Mouse (Mus musculus): ENCODE measurements at regions not wholly inside any gene's neighbourhood (a gene's known extent, or its start where the extent isn't known, plus 50 kb on each side); places are given as distances from the start of the nearest gene placed in this dataset.

- H3K36me3 ChIP-seq (ENCODE audit: control insufficient read depth, insufficient read depth, low read length) = no peaks in the 10 kb centered on the region
- no peaks in the 10 kb centered on the region for H3K27me3 ChIP-seq (replicated peaks; ENCODE audit: control insufficient read depth, insufficient read depth, low read length)
- DNase-seq (ENCODE audit: low spot score) (no peak), ATAC-seq (no peak)
- no peaks in the 10 kb centered on the region for H3K9me3 ChIP-seq (replicated peaks; ENCODE audit: control insufficient read depth, low read length)
- H3K4me1 ChIP-seq (ENCODE audit: control insufficient read depth, insufficient read depth, low read length) = no peaks in the 10 kb centered on the region
- H3K4me2 ChIP-seq (ENCODE audit: low read length) = no peak overlapping the region
- WGBS = 91% methylated on average over 7 of the region's 7 CpGs
- H3K9ac ChIP-seq (ENCODE audit: low read length) = no peak overlapping the region
- H3K27ac ChIP-seq (ENCODE audit: low read depth, low read length) = no peak overlapping the region
- no peak overlapping the region for H3K4me3 ChIP-seq (ENCODE audit: low read depth, low read length)
Observed at GRCm38 (mm10) chr10:70763206-70763605, 107.4 kb upstream of the Phyhipl start.

GRCm38 (mm10) chr10:70759686-70760085, 103.9 kb upstream of the Phyhipl start:
- Histone ChIP-seq H3K9me3 (replicated peaks; ENCODE audit: control insufficient read depth, low read length) (no peaks in the 10 kb centered on the region), H3K27ac (ENCODE audit: low read depth, low read length) (no peak overlapping the region), H3K36me3 (ENCODE audit: control insufficient read depth, insufficient read depth, low read length) (no peaks in the 10 kb centered on the region), H3K4me2 (ENCODE audit: low read length) (no peak overlapping the region), H3K27me3 (replicated peaks; ENCODE audit: control insufficient read depth, insufficient read depth, low read length) (no peaks in the 10 kb centered on the region), H3K9ac (ENCODE audit: low read length) (no peak overlapping the region), H3K4me3 (ENCODE audit: low read depth, low read length) (no peak overlapping the region), H3K4me1 (ENCODE audit: control insufficient read depth, insufficient read depth, low read length) (no peaks in the 10 kb centered on the region)
- WGBS = 88% methylated on average over 7 of the region's 7 CpGs
- DNase-seq (ENCODE audit: low spot score) (no peak), ATAC-seq (no peak)

GRCm38 (mm10) chr10:70751771-70752170, 96.0 kb upstream of the Phyhipl start:
- no peak overlapping the region for H3K4me2 ChIP-seq (ENCODE audit: low read length)
- H3K27ac ChIP-seq (ENCODE audit: low read depth, low read length) = no peak overlapping the region
- H3K4me3 ChIP-seq (ENCODE audit: low read depth, low read length) = no peak overlapping the region
- peak; percentile 7 for DNase-seq (ENCODE audit: low spot score)
- no peaks in the 10 kb centered on the region for H3K36me3 ChIP-seq (ENCODE audit: control insufficient read depth, insufficient read depth, low read length)
- H3K4me1 ChIP-seq (ENCODE audit: control insufficient read depth, insufficient read depth, low read length) = no peaks in the 10 kb centered on the region
- H3K9ac ChIP-seq (ENCODE audit: low read length) = no peak overlapping the region
- no peaks in the 10 kb centered on the region for H3K9me3 ChIP-seq (replicated peaks; ENCODE audit: control insufficient read depth, low read length)
- no peaks in the 10 kb centered on the region for H3K27me3 ChIP-seq (replicated peaks; ENCODE audit: control insufficient read depth, insufficient read depth, low read length)
- 48% methylated on average over 8 of the region's 8 CpGs for WGBS
- ATAC-seq = no peak

GRCm38 (mm10) chr10:70750356-70751145, 94.8 kb upstream of the Phyhipl start:
- DNase-seq (ENCODE audit: low spot score) = no peak
- no peaks in the 10 kb centered on the region for H3K27me3 ChIP-seq (replicated peaks; ENCODE audit: control insufficient read depth, insufficient read depth, low read length)
- H3K27ac ChIP-seq (ENCODE audit: low read depth, low read length) = no peak overlapping the region
- 85% methylated on average over 15 of the region's 15 CpGs for WGBS
- no peak overlapping the region for H3K9ac ChIP-seq (ENCODE audit: low read length)
- ATAC-seq = no peak
- no peak overlapping the region for H3K4me2 ChIP-seq (ENCODE audit: low read length)
- H3K4me1 ChIP-seq (ENCODE audit: control insufficient read depth, insufficient read depth, low read length) = no peaks in the 10 kb centered on the region
- no peak overlapping the region for H3K4me3 ChIP-seq (ENCODE audit: low read depth, low read length)
- H3K36me3 ChIP-seq (ENCODE audit: control insufficient read depth, insufficient read depth, low read length) = no peaks in the 10 kb centered on the region
- H3K9me3 ChIP-seq (replicated peaks; ENCODE audit: control insufficient read depth, low read length) = no peaks in the 10 kb centered on the region

- H3K4me1 ChIP-seq (ENCODE audit: control insufficient read depth, insufficient read depth, low read length) = no peaks in the 10 kb centered on the region
- no peak overlapping the region for H3K9ac ChIP-seq (ENCODE audit: low read length)
- no peaks in the 10 kb centered on the region for H3K36me3 ChIP-seq (ENCODE audit: control insufficient read depth, insufficient read depth, low read length)
- H3K4me3 ChIP-seq (ENCODE audit: low read depth, low read length) = no peak overlapping the region
- no peak for DNase-seq (ENCODE audit: low spot score)
- no peaks in the 10 kb centered on the region for H3K27me3 ChIP-seq (replicated peaks; ENCODE audit: control insufficient read depth, insufficient read depth, low read length)
- WGBS = 86% methylated on average over 4 of the region's 4 CpGs
- H3K4me2 ChIP-seq (ENCODE audit: low read length) = no peak overlapping the region
- ATAC-seq = no peak
- no peak overlapping the region for H3K27ac ChIP-seq (ENCODE audit: low read depth, low read length)
- 0 out of 2 replicates have a peak, but pooled peaks cover 3% of the 10 kb centered on the region for H3K9me3 ChIP-seq (replicated peaks; ENCODE audit: control insufficient read depth, low read length)
Observed at GRCm38 (mm10) chr10:70746612-70747011, 90.8 kb upstream of the Phyhipl start.

GRCm38 (mm10) chr10:70741909-70742308, 86.1 kb upstream of the Phyhipl start:
- H3K9ac ChIP-seq (ENCODE audit: low read length) = no peak overlapping the region
- ATAC-seq = no peak
- H3K4me2 ChIP-seq (ENCODE audit: low read length) = no peak overlapping the region
- no peak overlapping the region for H3K4me3 ChIP-seq (ENCODE audit: low read depth, low read length)
- H3K27ac ChIP-seq (ENCODE audit: low read depth, low read length) = no peak overlapping the region
- H3K27me3 ChIP-seq (replicated peaks; ENCODE audit: control insufficient read depth, insufficient read depth, low read length) = no peaks in the 10 kb centered on the region
- no peak for DNase-seq (ENCODE audit: low spot score)
- H3K4me1 ChIP-seq (ENCODE audit: control insufficient read depth, insufficient read depth, low read length) = no peaks in the 10 kb centered on the region
- H3K36me3 ChIP-seq (ENCODE audit: control insufficient read depth, insufficient read depth, low read length) = no peaks in the 10 kb centered on the region
- 0 out of 2 replicates have a peak, but pooled peaks cover 3% of the 10 kb centered on the region for H3K9me3 ChIP-seq (replicated peaks; ENCODE audit: control insufficient read depth, low read length)

- 68% methylated on average over 4 of the region's 4 CpGs for WGBS
- DNase-seq (ENCODE audit: low spot score) (no peak), ATAC-seq (no peak)
- Histone ChIP-seq H3K27me3 (replicated peaks; ENCODE audit: control insufficient read depth, insufficient read depth, low read length) (no peaks in the 10 kb centered on the region), H3K4me2 (ENCODE audit: low read length) (no peak overlapping the region), H3K27ac (ENCODE audit: low read depth, low read length) (no peak overlapping the region), H3K9me3 (replicated peaks; ENCODE audit: control insufficient read depth, low read length) (0 out of 2 replicates have a peak, but pooled peaks cover 3% of the 10 kb centered on the region), H3K9ac (ENCODE audit: low read length) (no peak overlapping the region), H3K36me3 (ENCODE audit: control insufficient read depth, insufficient read depth, low read length) (no peaks in the 10 kb centered on the region), H3K4me1 (ENCODE audit: control insufficient read depth, insufficient read depth, low read length) (no peaks in the 10 kb centered on the region), H3K4me3 (ENCODE audit: low read depth, low read length) (no peak overlapping the region)
Observed at GRCm38 (mm10) chr10:70740095-70740494, 84.3 kb upstream of the Phyhipl start.

GRCm38 (mm10) chr10:70739348-70739966, 83.7 kb upstream of the Phyhipl start:
- Histone ChIP-seq H3K27ac (ENCODE audit: low read depth, low read length) (no peak overlapping the region), H3K27me3 (replicated peaks; ENCODE audit: control insufficient read depth, insufficient read depth, low read length) (no peaks in the 10 kb centered on the region), H3K4me1 (ENCODE audit: control insufficient read depth, insufficient read depth, low read length) (no peaks in the 10 kb centered on the region), H3K9me3 (replicated peaks; ENCODE audit: control insufficient read depth, low read length) (0 out of 2 replicates have a peak, but pooled peaks cover 3% of the 10 kb centered on the region), H3K4me3 (ENCODE audit: low read depth, low read length) (no peak overlapping the region), H3K9ac (ENCODE audit: low read length) (no peak overlapping the region), H3K4me2 (ENCODE audit: low read length) (no peak overlapping the region), H3K36me3 (ENCODE audit: control insufficient read depth, insufficient read depth, low read length) (no peaks in the 10 kb centered on the region)
- 51% methylated on average over 9 of the region's 9 CpGs for WGBS
- ATAC-seq (no peak), DNase-seq (ENCODE audit: low spot score) (no peak)

GRCm38 (mm10) chr10:70738686-70739085, 82.9 kb upstream of the Phyhipl start:
- ATAC-seq (no peak), DNase-seq (ENCODE audit: low spot score) (no peak)
- no peak overlapping the region for H3K9ac ChIP-seq (ENCODE audit: low read length)
- no peak overlapping the region for H3K4me2 ChIP-seq (ENCODE audit: low read length)
- H3K4me3 ChIP-seq (ENCODE audit: low read depth, low read length) = no peak overlapping the region
- H3K27me3 ChIP-seq (replicated peaks; ENCODE audit: control insufficient read depth, insufficient read depth, low read length) = no peaks in the 10 kb centered on the region
- H3K4me1 ChIP-seq (ENCODE audit: control insufficient read depth, insufficient read depth, low read length) = no peaks in the 10 kb centered on the region
- H3K27ac ChIP-seq (ENCODE audit: low read depth, low read length) = no peak overlapping the region
- 0 out of 2 replicates have a peak, but pooled peaks cover 3% of the 10 kb centered on the region for H3K9me3 ChIP-seq (replicated peaks; ENCODE audit: control insufficient read depth, low read length)
- H3K36me3 ChIP-seq (ENCODE audit: control insufficient read depth, insufficient read depth, low read length) = no peaks in the 10 kb centered on the region

All from forebrain, embryonic 14.5 days (tissue).